ENCODE assay signal across 8 mouse cellular contexts in genomic region chr11:3863454-3864112, GRCm38 (mm10). TPM values are rescaled to one million over a fixed set of nuclear protein-coding genes. Genes with fewer than 3 reads are reported as not detected.
DNase-seq lines count a peak whose midpoint lies in the region; ATAC-seq and TF ChIP-seq lines count a peak whose summit lies in the region.

Osbp2 (minus strand) TSS chr11:3863903.

- peak; percentile 92 for ATAC-seq in hindbrain, embryonic 15.5 days (ENCODE audit: low FRiP score, low read depth)

- H3K4me1 ChIP-seq in hindbrain, embryonic 15.5 days (replicated peaks), result peaks cover 23% of the 10 kb centered on the region

- no peaks in the 10 kb centered on the region; the same call in 1 of the 2 replicates for H3K79me2 ChIP-seq in macrophage (ENCODE audit: inconsistent target)

- WGBS in hindbrain, embryonic 15.5 days, result 5% methylated on average over 43 of the region's 58 CpGs
- WGBS in macrophage (ENCODE audit: missing documents), result 5% methylated on average over 56 of the region's 58 CpGs

- peaks cover 10% of the 10 kb centered on the region; the same call in 1 of the 2 replicates for H3K27me3 ChIP-seq in hindbrain, embryonic 15.5 days

- H3K36me3 ChIP-seq in hindbrain, embryonic 15.5 days, result no peaks in the 10 kb centered on the region
- no peaks in the 10 kb centered on the region for H3K36me3 ChIP-seq in macrophage (ENCODE audit: inconsistent target)

- H3K9ac ChIP-seq in hindbrain, embryonic 15.5 days, result peak within 1 kb of the TSS; percentile 52

- peak within 1 kb of the TSS; percentile 70 for H3K4me2 ChIP-seq in hindbrain, embryonic 15.5 days

- H3K27ac ChIP-seq in hindbrain, embryonic 15.5 days (replicated peaks), result peak within 1 kb of the TSS; percentile 54
- H3K27ac ChIP-seq in left cerebral cortex, adult 2 months, result peak within 1 kb of the TSS; percentile 84
- H3K27ac ChIP-seq in macrophage, result no peak within 1 kb of the TSS

- H3K4me3 ChIP-seq in hindbrain, embryonic 15.5 days, result peak within 1 kb of the TSS; percentile 52
- peak within 1 kb of the TSS; percentile 56 for H3K4me3 ChIP-seq in left cerebral cortex, adult 2 months
- peak within 1 kb of the TSS; percentile 38 for H3K4me3 ChIP-seq in macrophage (ENCODE audit: inconsistent target)

- peak; percentile 44 for TF ChIP-seq CTCF in left cerebral cortex, adult 2 months (IDR thresholded peaks at IDR 0.05)

- H3K9me3 ChIP-seq in hindbrain, embryonic 15.5 days, result no peaks in the 10 kb centered on the region

- DNase-seq in T-cell, adult 2 months (ENCODE audit: low spot score), result peak; percentile 50
- peak; percentile 90 to 91 for DNase-seq in cerebellum, postnatal 14 days
- peak; percentile 56 to 59 for DNase-seq in frontal cortex, postnatal 14 days (ENCODE audit: low spot score in 2 of 2)
- peak; percentile 74 to 78 for DNase-seq in left cerebral cortex, adult 2 months (ENCODE audit: extremely low spot score in 1 of 2, low spot score in 2 of 2)
- peak; percentile 66 for DNase-seq in retina, postnatal 7 days (ENCODE audit: low read depth, low spot score)
- peak; percentile 47 to 58 for DNase-seq in urinary bladder, adult 18-20 months (ENCODE audit: low spot score in 2 of 2)

- intact Hi-C loops in left cerebral cortex, adult 2 months (cut with DNase I), result no loop called here

RNA-seq across cellular contexts. Expression of gene Osbp2, which starts in this region (rescaled TPM):
- polyA plus RNA-seq in hindbrain, embryonic 15.5 days (2015; fragmentation: Nextera tagmentation; extraction: Ambion mirVana), result 28.7 and 33.1 TPM in 2 replicates
- 100 to 1,000 TPM; 141 to 149 TPM for total RNA-seq in left cerebral cortex, adult 2 months (2021)
- 10 to 100 TPM in 22 of 26 experiments, 1 to 10 TPM in 4; 6.7 to 69.7 (median 19.2) TPM for total RNA-seq in macrophage (2018; cell fraction: chromatin; rRNA removed)
- 10 to 100 TPM in 14 of 26 experiments, 1 to 10 TPM in 12; 4.3 to 30.6 (median 15.9) TPM for total RNA-seq in macrophage (2018; cell fraction: cytosol; rRNA removed)
- total RNA-seq in macrophage (2018; cell fraction: nucleus; rRNA removed), result 10 to 100 TPM in 24 of 26 experiments, 1 to 10 TPM in 2; 7.6 to 53.1 (median 15.8) TPM
- polyA plus RNA-seq in macrophage (2018), result 11.1 to 28.2 TPM (median 13.4 TPM) in 3 replicates
